Mouse (Mus musculus) midbrain, postnatal 0 days (tissue): ENCODE results near the gene Spata3. TPM values are rescaled to one million over a fixed set of nuclear protein-coding genes. Genes with fewer than 3 reads are reported as not detected.
"Not testable (repeated sequence)": the region's sequence is repeated elsewhere in the genome, so short reads cannot be mapped to it uniquely, and the experiment has no call there.

ENCODE experiments used
- ATAC-seq: fragments of 200-750 bp; cut with Nextera tagmentation; 2 replicates; pipeline ENCODE4 v1.8.0; 2017; ENCODE audit warnings: moderate number of reproducible peaks, mild to moderate bottlenecking, moderate TSS enrichment, moderate library complexity; ENCODE audit not compliant: low FRiP score
- DNase-seq: peaks from one replicate; pipeline ENCODE4 v3.0.0-alpha.2; 2015; ENCODE audit warnings: low spot score
- H3K27ac ChIP-seq: fragments of 300-500 bp; sonication (generic); 2 replicates; pipeline ENCODE4 v1.5.1; 2014; ENCODE audit warnings: low read depth, mild to moderate bottlenecking, low read length, mixed read lengths
- H3K27me3 ChIP-seq: fragments of 300-500 bp; sonication (generic); 2 replicates; pipeline ENCODE4 v1.6.1; 2014; ENCODE audit warnings: low read length, control low read depth, mixed read lengths; ENCODE audit not compliant: insufficient read depth
- H3K36me3 ChIP-seq: fragments of 300-500 bp; sonication (generic); 2 replicates; pipeline ENCODE4 v1.6.1; 2014; ENCODE audit warnings: low read length, control low read depth, mixed read lengths; ENCODE audit not compliant: insufficient read depth
- H3K4me1 ChIP-seq: fragments of 300-500 bp; sonication (generic); 2 replicates; pipeline ENCODE4 v1.6.1; 2014; ENCODE audit warnings: mild to moderate bottlenecking, control low read depth, antibody characterized with exemption, low read length, mixed read lengths; ENCODE audit not compliant: insufficient read depth
- H3K4me2 ChIP-seq: fragments of 300-500 bp; sonication (generic); 2 replicates; pipeline ENCODE4 v1.6.1; 2014; ENCODE audit warnings: low read depth, mild to moderate bottlenecking, low read length, mixed read lengths; ENCODE audit not compliant: poor library complexity, severe bottlenecking
- H3K4me3 ChIP-seq: fragments of 300-500 bp; sonication (generic); 2 replicates; pipeline ENCODE4 v1.5.1; 2014; ENCODE audit warnings: low read depth, mild to moderate bottlenecking, low read length, moderate library complexity
- H3K9ac ChIP-seq: fragments of 300-500 bp; sonication (generic); replicated peaks from 2 replicates; pipeline ENCODE4 v1.6.1; 2014; ENCODE audit warnings: mild to moderate bottlenecking, low read length, moderate library complexity, mixed read lengths; ENCODE audit not compliant: poor library complexity, severe bottlenecking
- H3K9me3 ChIP-seq: fragments of 300-500 bp; sonication (generic); 2 replicates; pipeline ENCODE4 v1.6.1; 2016; ENCODE audit warnings: low read length, control low read depth
- CTCF ChIP-seq: IDR thresholded peaks from 2 replicates; pipeline ENCODE4 v1.5.1; 2016; ENCODE audit warnings: antibody characterized with exemption, mild to moderate bottlenecking
- WGBS: fragments of 180-500 bp; shearing (Covaris S2); extraction: QIAGEN DNeasy Blood & Tissue Kit; methylation state at CpG from one replicate; pipeline ENCODE4 v1.1.7; 2014; 5-methylcytosine and 5-hydroxymethylcytosine counted together
- polyA plus RNA-seq: library from polyadenylated mRNA; unstranded; fragments of >200 nt; fragmentation: Nextera tagmentation; extraction: Ambion mirVana; gene quantifications from 2 replicates; pipeline ENCODE4 v1.2.1, GENCODE M21; 2015
- total RNA-seq: library from RNA; depleted of rRNA; stranded (reverse); fragments of >200 nt; gene quantifications from 2 replicates; pipeline ENCODE4 v1.2.3, GENCODE M21; 2014

Gene Spata3
- total and polyA plus RNA-seq, 2 experiments from 2014 or later = 1.4 TPM; not detected in 1

- no peaks in the 10 kb centered on the region for H3K27me3 ChIP-seq
- no peaks in the 10 kb centered on the region for H3K4me1 ChIP-seq
- no peak overlapping the region for H3K9ac ChIP-seq
- 76% methylated on average over 3 of the region's 3 CpGs for WGBS
- no peak for TF ChIP-seq CTCF
- H3K4me2 ChIP-seq = no peak overlapping the region
- no peaks in the 10 kb centered on the region for H3K36me3 ChIP-seq
- ATAC-seq = no peak
- DNase-seq = no peak
- H3K27ac ChIP-seq = no peak overlapping the region
- H3K9me3 ChIP-seq = no peaks in the 10 kb centered on the region
- H3K4me3 ChIP-seq = no peak overlapping the region
Measured at GRCm38 (mm10) chr1:85977709-85978108, 38.9 kb upstream of the Spata3 start.

GRCm38 (mm10) chr1:85981738-85982357, 34.8 kb upstream of the Spata3 start:
- Histone ChIP-seq H3K9ac (no peak overlapping the region), H3K4me2 (no peak overlapping the region), H3K27me3 (no peaks in the 10 kb centered on the region), H3K36me3 (no peaks in the 10 kb centered on the region), H3K4me3 (no peak overlapping the region), H3K27ac (no peak overlapping the region), H3K9me3 (no peaks in the 10 kb centered on the region), H3K4me1 (no peaks in the 10 kb centered on the region)
- TF ChIP-seq CTCF = no peak
- DNase-seq = peak; percentile 23
- 73% methylated on average over 7 of the region's 7 CpGs for WGBS
- ATAC-seq = no peak

- Histone ChIP-seq H3K27me3 (no peaks in the 10 kb centered on the region), H3K4me1 (no peaks in the 10 kb centered on the region), H3K9me3 (no peaks in the 10 kb centered on the region), H3K36me3 (no peaks in the 10 kb centered on the region), H3K27ac (no peak overlapping the region), H3K4me2 (no peak overlapping the region), H3K4me3 (no peak overlapping the region), H3K9ac (no peak overlapping the region)
- WGBS = 83% methylated on average over 3 of the region's 3 CpGs
- TF ChIP-seq CTCF = no peak
- DNase-seq = no peak
- ATAC-seq = no peak
Measured at GRCm38 (mm10) chr1:85985784-85986183, 30.8 kb upstream of the Spata3 start.

- no peak overlapping the region for H3K4me2 ChIP-seq
- no peak overlapping the region for H3K27ac ChIP-seq
- no peaks in the 10 kb centered on the region for H3K4me1 ChIP-seq
- H3K4me3 ChIP-seq = no peak overlapping the region
- TF ChIP-seq CTCF = no peak
- ATAC-seq (no peak), DNase-seq (no peak)
- no peaks in the 10 kb centered on the region for H3K9me3 ChIP-seq
- no peaks in the 10 kb centered on the region for H3K36me3 ChIP-seq
- H3K9ac ChIP-seq = no peak overlapping the region
- WGBS = 77% methylated on average over 4 of the region's 4 CpGs
- no peaks in the 10 kb centered on the region for H3K27me3 ChIP-seq
Measured at GRCm38 (mm10) chr1:85988351-85988750, 28.3 kb upstream of the Spata3 start.

GRCm38 (mm10) chr1:85988882-85989281, 27.7 kb upstream of the Spata3 start:
- H3K9ac ChIP-seq, H3K36me3 ChIP-seq, H3K4me2 ChIP-seq, DNase-seq, H3K27ac ChIP-seq, H3K27me3 ChIP-seq, H3K4me3 ChIP-seq, H3K9me3 ChIP-seq, H3K4me1 ChIP-seq, ATAC-seq: not testable (repeated sequence)
- 94% methylated on average over 4 of the region's 4 CpGs for WGBS

GRCm38 (mm10) chr1:85992175-85992574, 24.4 kb upstream of the Spata3 start:
- no peak overlapping the region for H3K27ac ChIP-seq
- no peak for TF ChIP-seq CTCF
- H3K4me1 ChIP-seq = no peaks in the 10 kb centered on the region
- H3K4me3 ChIP-seq = no peak overlapping the region
- no peaks in the 10 kb centered on the region for H3K36me3 ChIP-seq
- 78% methylated on average over 9 of the region's 9 CpGs for WGBS
- H3K27me3 ChIP-seq = no peaks in the 10 kb centered on the region
- ATAC-seq (no peak), DNase-seq (no peak)
- no peak overlapping the region for H3K9ac ChIP-seq
- no peaks in the 10 kb centered on the region for H3K9me3 ChIP-seq
- no peak overlapping the region for H3K4me2 ChIP-seq
